Mouse (Mus musculus): Measurements from ENCODE around the gene Zfp112.

- TF ChIP-seq CTCF (IDR thresholded peaks at IDR 0.05; ENCODE audit: insufficient read depth, low read depth, low read length) = no peak
- TF ChIP-seq POLR2A (IDR thresholded peaks at IDR 0.05; ENCODE audit: insufficient read depth, low read depth, low read length) = no peak
These were observed 25.2 kb upstream of the Zfp112 start for GRCm38 (mm10) chr7:24086871-24087270.
